Mouse (Mus musculus): ENCODE data around the gene Tmsb15b1. TPM values are rescaled to one million over a fixed set of nuclear protein-coding genes. Genes with fewer than 3 reads are reported as not detected.

The Tmsb15b1 gene
- 4.3 TPM for polyA plus RNA-seq (2014; fragmentation: Illumina TruSeq; extraction: RNeasy Lipid Tissue Mini Kit (QIAGEN cat#74804); ENCODE audit: insufficient read depth, low read depth, low replicate concordance)

DNA sequence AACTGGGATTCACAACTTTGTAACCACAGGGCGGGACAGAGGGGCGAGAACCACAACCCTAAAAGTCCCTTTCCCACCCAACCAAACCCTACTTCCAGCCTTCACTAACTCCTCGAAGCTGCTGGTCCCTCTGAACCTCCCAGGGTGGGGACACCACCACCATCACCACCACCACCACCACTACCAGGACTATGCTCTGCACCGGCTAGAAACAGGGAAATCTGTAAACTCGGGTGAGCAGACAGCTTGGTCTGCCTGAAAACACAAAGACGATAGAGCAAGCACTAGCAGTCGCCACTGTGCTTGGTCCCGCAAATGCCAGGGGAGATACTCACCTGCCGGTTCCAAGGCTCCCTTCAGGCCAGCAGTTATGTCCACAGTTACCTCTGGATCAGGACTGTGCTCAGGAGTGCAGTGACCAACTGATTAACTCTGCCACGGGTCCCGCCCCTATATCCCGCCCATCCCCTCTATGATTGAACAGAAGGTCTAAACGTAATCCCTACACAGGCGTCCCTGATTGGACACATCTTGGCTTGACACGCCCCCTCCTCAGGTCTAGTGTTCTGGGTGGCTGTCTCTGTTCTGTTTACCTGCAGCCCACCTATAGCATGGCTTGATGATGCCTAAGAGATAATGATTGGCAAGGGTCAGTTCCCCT, at the start of gene Tmsb15b1, which contains the start of gene Tmsb15l:
Gene Tmsb15b1, minus strand, starts transcription at position 451 of the 661 bp plus-strand sequence.
Gene Tmsb15l, minus strand, starts transcription at position 446 of the 661 bp plus-strand sequence.

DNA sequence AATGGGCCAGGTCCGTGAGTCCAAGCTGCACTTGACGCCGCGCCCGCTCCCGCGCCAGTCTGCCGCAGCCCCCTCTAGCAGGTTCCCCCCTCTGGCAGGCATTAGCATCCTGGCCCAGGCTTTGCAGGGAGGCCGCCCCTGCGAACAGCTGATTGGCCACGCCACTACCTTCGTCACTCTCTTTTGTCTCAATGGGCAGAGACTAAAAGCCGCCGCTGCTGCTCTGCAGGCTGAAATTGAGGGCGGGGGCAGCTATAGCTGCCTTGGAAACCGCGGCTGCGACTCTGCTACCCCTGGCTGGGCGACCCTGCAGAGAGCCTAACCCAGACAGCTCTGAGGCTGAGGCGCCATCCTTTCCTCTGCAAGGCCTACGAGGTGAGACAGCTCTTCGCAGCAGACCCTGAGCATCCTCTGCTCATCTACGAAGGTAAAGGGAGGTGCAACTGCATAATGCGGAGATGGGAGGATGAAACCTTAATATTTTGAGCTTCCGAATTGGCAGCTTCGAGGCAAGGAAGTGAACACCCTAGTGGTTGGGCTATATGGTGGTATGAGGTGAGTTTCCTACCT, 16.4 kb upstream of the Tmsb15b1 start, which contains the start of gene Zcchc18:
Gene Zcchc18, plus strand, starts transcription at position 178 of the 570 bp plus-strand sequence.

DNA sequence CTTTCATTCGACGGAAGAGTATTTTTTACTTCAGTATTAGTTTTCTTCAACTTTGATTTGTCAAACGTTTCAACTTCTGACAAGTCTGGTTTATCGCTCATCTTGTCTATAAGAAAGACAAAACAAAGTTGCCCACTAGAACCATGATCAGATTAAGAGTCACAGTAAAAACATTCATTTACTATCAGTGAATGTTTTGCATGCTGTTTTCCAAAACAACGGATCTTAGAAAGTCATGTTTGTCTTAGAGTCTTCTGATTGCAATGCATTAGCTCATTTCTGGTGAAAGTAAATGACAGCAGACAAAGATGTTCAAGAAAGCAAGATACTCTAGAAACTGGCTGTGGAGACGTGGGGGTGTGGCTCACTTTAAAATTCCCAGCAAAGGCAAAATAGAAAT, 1.3 kb downstream of the Tmsb15b1 start, which contains the start of gene Tmsb15b2:
Gene Tmsb15b2, minus strand, starts transcription at position 101 of the 400 bp plus-strand sequence.

DNA sequence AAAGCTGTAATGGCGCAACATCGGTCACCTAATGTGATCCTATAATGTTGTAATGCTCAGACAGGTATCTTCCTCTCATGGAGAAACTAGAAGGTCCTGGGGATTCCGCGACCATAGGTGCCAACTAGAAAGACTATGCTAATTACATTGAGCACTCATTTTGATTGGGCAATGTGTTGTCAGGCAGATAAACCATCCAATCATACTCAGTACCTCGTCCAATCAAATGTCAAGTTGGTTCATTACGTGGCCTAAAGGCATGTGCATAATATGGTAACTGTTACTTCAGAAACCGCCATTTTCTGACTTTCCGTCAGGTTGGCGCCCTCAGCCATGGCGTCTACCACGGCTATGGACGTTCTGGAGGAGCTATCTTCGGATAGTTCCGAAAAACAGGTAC, 49.6 kb downstream of the Tmsb15b1 start, which contains the start of gene H2bfm:
Gene H2bfm, plus strand, starts transcription at position 295 of the 400 bp plus-strand sequence.

Other genes starting within 250 kb of the Tmsb15b1 start
- 114 TPM for gene Morf4l2, start 233.2 kb downstream of the Tmsb15b1 start, polyA plus RNA-seq (2014; fragmentation: Illumina TruSeq; extraction: RNeasy Lipid Tissue Mini Kit (QIAGEN cat#74804); ENCODE audit: insufficient read depth, low read depth, low replicate concordance)
- not detected for gene Glra4, start 196.7 kb downstream of the Tmsb15b1 start, polyA plus RNA-seq (2014; fragmentation: Illumina TruSeq; extraction: RNeasy Lipid Tissue Mini Kit (QIAGEN cat#74804); ENCODE audit: insufficient read depth, low read depth, low replicate concordance)
- gene Plp1, start 154.2 kb downstream of the Tmsb15b1 start, polyA plus RNA-seq (2014; fragmentation: Illumina TruSeq; extraction: RNeasy Lipid Tissue Mini Kit (QIAGEN cat#74804); ENCODE audit: insufficient read depth, low read depth, low replicate concordance), result 1.5 TPM
- not detected for gene Rab9b, start 108.1 kb downstream of the Tmsb15b1 start, polyA plus RNA-seq (2014; fragmentation: Illumina TruSeq; extraction: RNeasy Lipid Tissue Mini Kit (QIAGEN cat#74804); ENCODE audit: insufficient read depth, low read depth, low replicate concordance)
- gene H2bfm, start 49.5 kb downstream of the Tmsb15b1 start, polyA plus RNA-seq (2014; fragmentation: Illumina TruSeq; extraction: RNeasy Lipid Tissue Mini Kit (QIAGEN cat#74804); ENCODE audit: insufficient read depth, low read depth, low replicate concordance), result not detected
- 3.6 TPM for gene Tmsb15b2, start 1.4 kb downstream of the Tmsb15b1 start, polyA plus RNA-seq (2014; fragmentation: Illumina TruSeq; extraction: RNeasy Lipid Tissue Mini Kit (QIAGEN cat#74804); ENCODE audit: insufficient read depth, low read depth, low replicate concordance)
- 3.9 TPM for gene Tmsb15l, start within 50 bp of the Tmsb15b1 start, polyA plus RNA-seq (2014; fragmentation: Illumina TruSeq; extraction: RNeasy Lipid Tissue Mini Kit (QIAGEN cat#74804); ENCODE audit: insufficient read depth, low read depth, low replicate concordance)
- gene Zcchc18, start 16.3 kb upstream of the Tmsb15b1 start, polyA plus RNA-seq (2014; fragmentation: Illumina TruSeq; extraction: RNeasy Lipid Tissue Mini Kit (QIAGEN cat#74804); ENCODE audit: insufficient read depth, low read depth, low replicate concordance), result 1.2 TPM
- 5.7 TPM for gene Slc25a53, start 61.4 kb upstream of the Tmsb15b1 start, polyA plus RNA-seq (2014; fragmentation: Illumina TruSeq; extraction: RNeasy Lipid Tissue Mini Kit (QIAGEN cat#74804); ENCODE audit: insufficient read depth, low read depth, low replicate concordance)
- 1.7 TPM for gene Fam199x, start 72.7 kb upstream of the Tmsb15b1 start, polyA plus RNA-seq (2014; fragmentation: Illumina TruSeq; extraction: RNeasy Lipid Tissue Mini Kit (QIAGEN cat#74804); ENCODE audit: insufficient read depth, low read depth, low replicate concordance)
- gene Esx1, start 145.2 kb upstream of the Tmsb15b1 start, polyA plus RNA-seq (2014; fragmentation: Illumina TruSeq; extraction: RNeasy Lipid Tissue Mini Kit (QIAGEN cat#74804); ENCODE audit: insufficient read depth, low read depth, low replicate concordance), result not detected

Data from lung, adult 10 weeks (tissue).